Mouse (Mus musculus) adrenal gland, postnatal 14 days (tissue): Measurements from ENCODE around the gene Tpcn1. TPM values are rescaled to one million over a fixed set of nuclear protein-coding genes. Genes with fewer than 3 reads are reported as not detected.
A peak's percentile ranks its signal among the peaks of the same experiment; 100 is the strongest.

Experiments used
- DNase-seq: peaks from one replicate; pipeline ENCODE4 v3.0.0; 2021; ENCODE audit warnings: mixed read lengths
- long read RNA-seq, 2 experiments: library from polyadenylated mRNA; stranded (forward); transcript quantifications; one replicate each; pipeline ENCODE4 v2.0.0; 2021
- total RNA-seq: library from RNA; stranded (reverse); gene quantifications from 2 replicates; pipeline ENCODE4 v1.2.3, GENCODE M21; 2021

The Tpcn1 gene
- total RNA-seq: 56.5 and 57.5 TPM in 2 replicates
- long read RNA-seq, experiment 1, full-length matches to known transcripts: 2 of 6 reads
- long read RNA-seq, experiment 1, partial matches to known transcripts: 2 of 6 reads
- long read RNA-seq, experiment 1, other reads (novel, unspliced or antisense): 2 of 6 reads
- long read RNA-seq, experiment 2, full-length matches to known transcripts: 2 of 10 reads
- long read RNA-seq, experiment 2, partial matches to known transcripts: 0 of 10 reads
- long read RNA-seq, experiment 2, other reads (novel, unspliced or antisense): 8 of 10 reads

GRCm38 (mm10) chr5:120588569-120589094 lies at the start of gene Tpcn1, which contains the start of gene Iqcd:
Gene Tpcn1, minus strand, starts transcription at chr5:120588673.
Gene Iqcd, plus strand, starts transcription at chr5:120589016.
- DNase-seq: peak; percentile 100

DNA sequence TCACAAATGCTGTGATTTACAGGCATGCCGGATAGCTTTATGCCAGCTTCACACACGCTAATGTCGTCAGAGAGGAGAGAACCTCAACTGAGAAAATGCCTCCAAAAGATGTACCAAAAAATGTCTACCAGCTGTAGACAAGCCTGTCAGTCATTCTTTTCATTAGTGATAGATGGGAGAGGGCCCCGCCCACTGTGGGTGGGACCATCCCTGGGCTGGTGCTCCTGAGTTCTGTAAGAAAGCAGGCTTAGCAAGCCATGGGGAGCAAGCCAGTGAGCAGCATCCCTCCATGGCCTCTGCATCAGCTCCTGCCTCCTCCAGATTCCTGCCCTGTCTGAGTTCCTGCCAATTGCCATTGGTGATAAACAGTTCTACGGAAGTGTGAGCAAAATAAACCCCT lies 47.2 kb upstream of the Tpcn1 start:
- DNase-seq: no peak

GRCm38 (mm10) chr5:120634860-120635259 lies 46.4 kb upstream of the Tpcn1 start:
- DNase-seq: no peak

DNA sequence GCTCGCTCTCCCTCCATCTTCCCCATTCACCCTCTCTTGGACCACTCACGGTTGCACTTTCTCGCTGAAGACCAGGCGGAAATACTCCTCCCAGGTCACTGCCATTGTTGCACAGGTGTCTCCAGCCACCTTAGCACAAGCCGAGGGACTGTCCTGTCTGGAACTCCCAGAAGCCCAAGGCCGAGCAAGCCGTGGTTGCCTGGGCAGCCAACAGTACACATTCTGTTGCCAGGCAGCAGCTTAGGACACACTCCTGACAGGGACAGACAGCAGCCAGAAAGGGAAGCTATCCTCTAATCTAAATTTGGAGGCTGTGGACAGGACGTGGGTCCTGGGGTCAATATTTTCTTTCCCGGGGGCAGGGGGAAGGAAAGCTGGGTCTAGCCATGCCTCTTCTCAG lies 45.7 kb upstream of the Tpcn1 start, which contains the start of gene Cfap73:
Cfap73 (minus strand) TSS at position 105 of the 400 bp plus-strand sequence.
- DNase-seq: peak; percentile 76

- DNase-seq: no peak
Observed at GRCm38 (mm10) chr5:120631892-120632291, 43.4 kb upstream of the Tpcn1 start.

DNA sequence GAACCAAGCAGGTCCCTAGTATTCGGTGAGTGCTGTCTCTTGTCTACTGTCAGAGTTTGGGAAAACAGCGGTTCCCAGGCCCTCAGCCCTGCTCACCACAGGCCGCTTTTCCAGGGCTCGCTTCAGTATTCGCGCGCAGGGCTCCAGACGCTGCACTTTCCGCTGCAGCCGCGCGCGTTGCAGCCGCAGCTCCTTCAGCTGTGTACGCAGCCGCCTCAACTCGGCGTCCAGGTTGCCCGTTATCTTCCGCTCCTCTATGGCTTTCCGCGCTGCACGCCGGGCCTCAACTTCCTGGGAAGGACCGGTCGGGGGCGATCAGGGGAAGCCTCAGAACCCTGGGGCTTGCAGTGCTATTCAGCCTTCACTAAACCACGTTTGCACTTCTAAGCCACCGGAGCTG lies 42.7 kb upstream of the Tpcn1 start:
- DNase-seq: peak; percentile 42

DNA sequence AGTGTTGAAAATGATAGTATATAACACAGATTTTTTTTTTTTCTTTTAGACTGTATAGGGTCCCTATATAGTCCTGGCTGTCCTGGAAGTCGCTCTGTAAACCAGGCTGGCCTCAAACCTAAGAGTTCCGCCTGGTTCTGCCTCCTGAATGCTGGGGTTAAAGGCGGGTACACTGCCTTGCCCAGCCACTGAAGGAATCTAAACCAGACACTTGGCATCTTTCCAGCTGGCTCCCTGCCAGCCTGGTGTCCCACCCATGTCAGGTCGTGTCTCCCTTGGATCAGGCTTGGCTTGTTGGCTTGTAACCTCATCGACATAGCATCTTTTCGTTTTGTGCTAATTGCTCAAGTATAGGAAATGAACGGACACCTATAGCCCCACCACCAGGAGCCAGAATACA lies 40.2 kb upstream of the Tpcn1 start:
- DNase-seq: peak; percentile 53

GRCm38 (mm10) chr5:120627515-120628300 lies 39.2 kb upstream of the Tpcn1 start:
- DNase-seq: no peak

- peak; percentile 66 for DNase-seq
Observed at GRCm38 (mm10) chr5:120626399-120626798, 37.9 kb upstream of the Tpcn1 start.

DNA sequence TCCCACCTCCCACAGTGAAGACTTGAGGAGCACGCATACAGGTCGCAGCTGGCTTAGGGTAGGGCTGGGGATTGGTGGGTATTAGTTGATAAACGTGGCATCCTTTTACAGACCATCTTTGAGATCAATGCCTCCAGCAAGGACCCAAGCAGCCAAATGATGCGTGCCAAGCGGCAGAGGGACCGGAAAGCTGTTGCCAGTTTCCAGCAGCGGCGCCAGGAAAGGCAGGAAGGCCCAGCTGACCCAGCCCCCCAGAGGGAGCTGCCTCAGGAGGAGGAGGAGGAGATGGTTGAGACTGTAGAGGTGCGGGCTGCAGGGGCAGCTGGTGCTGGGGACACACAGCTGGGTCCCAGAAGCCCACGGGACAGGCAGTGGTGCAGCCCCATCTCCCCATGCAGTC lies 36.0 kb upstream of the Tpcn1 start:
- DNase-seq: no peak

- DNase-seq: no peak
Observed at GRCm38 (mm10) chr5:120622198-120622851, 33.9 kb upstream of the Tpcn1 start.

GRCm38 (mm10) chr5:120621846-120622197 lies 33.3 kb upstream of the Tpcn1 start:
- DNase-seq: no peak

DNA sequence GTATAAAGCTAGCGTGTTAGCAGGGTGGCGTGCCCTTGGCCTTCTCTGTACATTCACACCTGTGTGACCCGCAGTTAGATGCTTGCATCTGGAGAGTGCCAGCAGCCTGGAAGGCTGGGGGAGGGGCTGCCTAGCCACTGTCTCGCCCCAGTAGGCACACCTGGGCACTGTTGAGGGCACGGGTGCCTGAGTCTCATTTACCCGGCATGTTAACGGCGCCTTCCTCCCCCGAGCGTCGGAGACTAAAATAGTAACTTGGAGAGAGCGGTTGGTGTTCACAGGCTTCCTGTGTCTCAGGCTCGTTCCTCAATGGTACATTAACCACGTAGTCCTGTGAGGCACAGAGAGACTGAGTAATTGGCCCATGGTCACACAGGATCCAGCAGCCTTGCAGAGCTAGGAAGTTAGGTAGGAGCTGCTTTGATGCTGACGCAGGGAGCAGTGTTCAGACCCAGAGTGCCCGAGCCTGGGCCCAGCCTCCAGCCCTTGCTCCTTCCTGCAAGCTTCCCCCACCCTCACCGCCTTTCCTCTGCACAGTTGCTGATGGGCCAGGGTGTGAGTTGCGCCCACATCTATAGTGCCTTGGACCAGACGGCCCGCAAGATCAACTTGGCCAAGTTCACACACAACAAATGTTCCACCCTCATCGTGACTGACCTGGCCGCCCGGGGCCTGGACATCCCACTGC lies 32.7 kb upstream of the Tpcn1 start:
- no peak for DNase-seq

GRCm38 (mm10) chr5:120620375-120621077 lies 32.1 kb upstream of the Tpcn1 start:
- DNase-seq: peak; percentile 90

DNA sequence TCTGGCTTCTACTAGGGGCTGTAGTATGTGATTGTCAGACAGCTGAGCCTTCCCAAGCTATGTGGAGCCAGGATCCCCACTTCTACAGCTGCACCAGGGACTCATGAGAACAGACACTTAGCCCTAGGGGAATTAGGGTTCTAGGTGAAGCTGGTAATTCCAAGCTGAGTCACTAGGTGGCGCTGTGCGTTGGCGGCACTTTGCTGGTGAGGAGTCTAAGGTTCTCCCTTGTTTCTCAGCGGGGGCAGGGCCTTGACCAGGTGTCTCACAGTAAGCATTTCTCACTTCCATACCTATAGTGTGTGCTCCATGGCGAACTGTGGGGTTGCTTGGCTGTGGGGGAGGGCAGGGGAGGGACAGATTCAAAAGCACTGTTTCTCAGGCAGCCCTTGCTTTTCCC lies 30.7 kb upstream of the Tpcn1 start:
- peak; percentile 75 for DNase-seq

GRCm38 (mm10) chr5:120618778-120619177 lies 30.3 kb upstream of the Tpcn1 start:
- DNase-seq: no peak

- peak; percentile 55 for DNase-seq
Observed at GRCm38 (mm10) chr5:120615903-120616302, 27.4 kb upstream of the Tpcn1 start.

- peak; percentile 100 for DNase-seq
Observed at GRCm38 (mm10) chr5:120612822-120613604, 24.5 kb upstream of the Tpcn1 start.

DNA sequence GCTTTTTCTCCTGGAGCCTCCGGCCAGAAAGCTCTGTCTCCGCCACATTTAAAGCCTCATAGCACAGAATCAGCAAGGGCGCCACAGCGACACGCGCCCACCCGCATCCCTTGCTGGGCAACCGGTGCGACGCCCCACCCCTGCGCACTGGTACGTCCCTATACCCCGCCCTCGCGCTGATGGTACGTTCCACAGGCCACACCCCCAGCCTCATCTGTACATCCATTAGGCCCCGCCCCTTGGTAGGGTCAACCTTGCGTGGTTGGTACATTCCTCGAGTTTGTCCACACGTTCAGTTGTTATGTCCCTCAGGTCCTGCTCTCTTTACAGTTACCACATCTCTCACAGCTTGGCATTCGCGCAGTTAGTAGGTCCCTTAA lies 24.0 kb upstream of the Tpcn1 start, which contains the start of the genes Rita1 and Ddx54:
Rita1 (minus strand) TSS at position 148 of the 380 bp plus-strand sequence.
Ddx54 (plus strand) TSS at position 298 of the 380 bp plus-strand sequence.
- peak; percentile 97 for DNase-seq

DNA sequence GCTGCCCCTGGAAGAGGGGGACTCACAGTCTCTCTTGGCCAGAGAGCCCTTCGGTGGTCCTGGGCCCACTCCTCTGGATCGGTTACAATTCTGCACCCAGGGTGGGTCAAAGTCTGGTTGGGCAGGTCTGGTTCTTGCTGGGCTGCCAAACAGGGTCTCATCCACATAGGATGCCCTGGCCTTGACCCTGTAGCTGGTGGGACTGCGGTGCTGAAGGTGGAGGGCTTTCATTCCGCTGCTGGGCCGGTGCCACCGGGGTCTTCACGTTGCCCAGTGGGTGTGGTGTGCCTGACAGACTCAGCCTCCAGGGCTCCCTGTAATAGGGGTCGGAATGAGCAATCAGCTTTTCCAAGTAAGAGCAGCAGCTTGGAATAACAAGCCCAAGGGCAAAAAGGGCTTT lies 22.9 kb upstream of the Tpcn1 start:
- DNase-seq: no peak

GRCm38 (mm10) chr5:120610906-120611305 lies 22.4 kb upstream of the Tpcn1 start:
- DNase-seq: no peak
